Mouse (Mus musculus) liver, embryonic 16.5 days (tissue): Measurements from ENCODE around the gene Hnrnph3. TPM values are rescaled to one million over a fixed set of nuclear protein-coding genes. Genes with fewer than 3 reads are reported as not detected.

Experiments
- polyA plus RNA-seq: library from polyadenylated mRNA; unstranded; fragments of >200 nt; fragmentation: Nextera tagmentation; extraction: Ambion mirVana; gene quantifications from 2 replicates; pipeline ENCODE4 v1.2.1, GENCODE M21; 2015

Hnrnph3 gene
- polyA plus RNA-seq, 1 experiment from 2014 or later, result 22.2 TPM

Other genes starting within 250 kb of the Hnrnph3 start
- gene Ccar1, start 231.9 kb downstream of the Hnrnph3 start, polyA plus RNA-seq, result 45.0 and 47.3 TPM in 2 replicates
- 1.5 and 2.4 TPM in 2 replicates for gene Tet1, start 115.2 kb downstream of the Hnrnph3 start, polyA plus RNA-seq
- 7.5 and 8.5 TPM in 2 replicates for gene Slc25a16, start 103.6 kb downstream of the Hnrnph3 start, polyA plus RNA-seq
- gene Dna2, start 77.2 kb downstream of the Hnrnph3 start, polyA plus RNA-seq, result 20.3 and 21.1 TPM in 2 replicates
- 2.0 and 2.6 TPM in 2 replicates for gene Rufy2, start 44.0 kb downstream of the Hnrnph3 start, polyA plus RNA-seq
- gene Pbld2, start 98 bp upstream of the Hnrnph3 start, polyA plus RNA-seq, result 5.3 and 6.4 TPM in 2 replicates
- gene Pbld1, start 35.9 kb upstream of the Hnrnph3 start, polyA plus RNA-seq, result 36.6 and 48.3 TPM in 2 replicates
- not detected in 2 replicates for gene Atoh7, start 75.4 kb upstream of the Hnrnph3 start, polyA plus RNA-seq
- gene Mypn, start 179.7 kb upstream of the Hnrnph3 start, polyA plus RNA-seq, result 0.23 and 0.41 TPM in 2 replicates
- gene Herc4, start 219.6 kb upstream of the Hnrnph3 start, polyA plus RNA-seq, result 27.9 and 28.3 TPM in 2 replicates